Comparison of ENCODE assay signal across 25 mouse cellular contexts in genomic region chr1:134423911-134424310, GRCm38 (mm10). TPM values are rescaled to one million over a fixed set of nuclear protein-coding genes. Genes with fewer than 3 reads are reported as not detected.
DNase-seq lines count a peak whose midpoint lies in the region; ATAC-seq and TF ChIP-seq lines count a peak whose summit lies in the region.
"Had no signal": no experiment of that assay in that cellular context is flagged by ENCODE, and none has a peak within 500 bp of the region (broad histone marks: within the 10 kb centered on the region; RNA-seq: fewer than 3 reads in every experiment).

No protein-coding gene starts in this region.

- H3K4me1 ChIP-seq in heart, embryonic 11.5 days (ENCODE audit: control insufficient read depth, insufficient read depth, low read length) = peaks cover 17% of the 10 kb centered on the region; the same call in 1 of the 2 replicates
- H3K4me1 ChIP-seq in ES-Bruce4 (ENCODE audit: control insufficient read depth, insufficient read depth, low read length) = peaks cover 5% of the 10 kb centered on the region
- peaks cover 99% of the 10 kb centered on the region for H3K4me1 ChIP-seq in erythroblast, embryonic 14.5 days (ENCODE audit: control insufficient read depth)
- H3K4me1 ChIP-seq in liver, embryonic 16.5 days (ENCODE audit: control insufficient read depth, low read depth, low read length) = peaks cover 82% of the 10 kb centered on the region
- H3K4me1 ChIP-seq in limb, embryonic 10.5 days = peaks cover 14% of the 10 kb centered on the region

- H3K36me3 ChIP-seq in heart, embryonic 11.5 days (ENCODE audit: control insufficient read depth, insufficient read depth, low read length) = peaks cover 27% of the 10 kb centered on the region
- H3K36me3 ChIP-seq in ES-Bruce4 (ENCODE audit: control insufficient read depth, insufficient read depth, low read length, poor library complexity, severe bottlenecking) = peaks cover 40% of the 10 kb centered on the region
- H3K36me3 ChIP-seq in erythroblast, embryonic 14.5 days (ENCODE audit: control insufficient read depth) = peaks cover 98% of the 10 kb centered on the region
- H3K36me3 ChIP-seq in liver, embryonic 16.5 days (ENCODE audit: control insufficient read depth, insufficient read depth) = peaks cover 47% of the 10 kb centered on the region
- H3K36me3 ChIP-seq in limb, embryonic 10.5 days = peaks cover 64% of the 10 kb centered on the region

- H3K4me3 ChIP-seq in heart, embryonic 11.5 days (ENCODE audit: low read depth, low read length) = no peak overlapping the region
- H3K4me3 ChIP-seq in ES-Bruce4 (ENCODE audit: low read depth, low read length) = peak overlapping the region; percentile 17
- peak overlapping the region; percentile 40 for H3K4me3 ChIP-seq in erythroblast, embryonic 14.5 days (replicated peaks)
- H3K4me3 ChIP-seq in liver, embryonic 16.5 days (ENCODE audit: low read depth, low read length) = 0 out of 2 replicates have a peak overlapping the region, but pooled peaks have one; percentile 1
- no peak overlapping the region for H3K4me3 ChIP-seq in limb, embryonic 10.5 days
- H3K4me3 ChIP-seq: forebrain, embryonic 15.5 days; limb, embryonic 12.5 days; lung, embryonic 15.5 days; myocyte; neural tube, embryonic 15.5 days had no signal

- WGBS in heart, embryonic 11.5 days (ENCODE audit: insufficient replicate concordance) = 68% methylated on average over 10 of the region's 10 CpGs
- WGBS in liver, embryonic 16.5 days (ENCODE audit: insufficient replicate concordance) = 47% methylated on average over 10 of the region's 10 CpGs
- 74% methylated on average over 10 of the region's 10 CpGs for WGBS in limb, embryonic 10.5 days

- DNase-seq in heart, adult 18-20 months = no peak
- DNase-seq in limb, embryonic 10.5 days (ENCODE audit: low spot score) = no peak
- no peak for DNase-seq in thymus, postnatal 4 days
- no peak for DNase-seq in cerebellum, postnatal 14 days
- DNase-seq: cerebellum, postnatal 25 days; kidney, postnatal 10 days; midbrain, embryonic 14.5 days; right cerebral cortex, postnatal 25 days; thymus, adult 2 months had no signal

- TF ChIP-seq POLR2A in ES-Bruce4 (IDR thresholded peaks at IDR 0.05; ENCODE audit: insufficient read depth, low read length) = no peak

- no peaks in the 10 kb centered on the region for H3K9me3 ChIP-seq in heart, embryonic 11.5 days (replicated peaks; ENCODE audit: control insufficient read depth, low read length)
- H3K9me3 ChIP-seq in ES-Bruce4 (replicated peaks; ENCODE audit: control insufficient read depth, insufficient read depth, low read length, poor library complexity, severe bottlenecking) = no peaks in the 10 kb centered on the region
- H3K9me3 ChIP-seq in erythroblast, embryonic 14.5 days (ENCODE audit: control insufficient read depth, low read length) = peaks cover 2% of the 10 kb centered on the region; the same call in 1 of the 2 replicates
- H3K9me3 ChIP-seq in liver, embryonic 16.5 days (replicated peaks; ENCODE audit: control insufficient read depth, low read length) = no peaks in the 10 kb centered on the region
- H3K9me3 ChIP-seq in limb, embryonic 10.5 days (replicated peaks) = no peaks in the 10 kb centered on the region
- H3K9me3 ChIP-seq: forebrain, embryonic 15.5 days; limb, embryonic 12.5 days; lung, embryonic 15.5 days; neural tube, embryonic 15.5 days had no signal

- no peak overlapping the region for H3K4me2 ChIP-seq in heart, embryonic 11.5 days
- H3K4me2 ChIP-seq in liver, embryonic 16.5 days (ENCODE audit: low read depth, low read length) = peak overlapping the region; percentile 44
- H3K4me2 ChIP-seq: forebrain, embryonic 15.5 days; hindbrain, embryonic 14.5 days; limb, embryonic 12.5 days; lung, embryonic 15.5 days; neural tube, embryonic 15.5 days had no signal

- H3K27ac ChIP-seq in heart, embryonic 11.5 days (ENCODE audit: low read depth, low read length) = no peak overlapping the region
- peak overlapping the region; percentile 27 for H3K27ac ChIP-seq in ES-Bruce4 (ENCODE audit: insufficient read depth, low read length)
- H3K27ac ChIP-seq in liver, embryonic 16.5 days (ENCODE audit: low read length) = peak overlapping the region; percentile 88
- H3K27ac ChIP-seq in limb, embryonic 10.5 days = no peak overlapping the region
- H3K27ac ChIP-seq: forebrain, embryonic 15.5 days; hindbrain, embryonic 14.5 days; limb, embryonic 12.5 days; lung, embryonic 15.5 days; neural tube, embryonic 15.5 days had no signal

- TF ChIP-seq CTCF in ES-Bruce4 (IDR thresholded peaks at IDR 0.05; ENCODE audit: low read depth, low read length) = no peak

- TF ChIP-seq EP300 in ES-Bruce4 (IDR thresholded peaks at IDR 0.05; ENCODE audit: insufficient read depth, low read depth, low read length) = 0 out of 2 replicates have a peak, but pooled peaks have one; percentile 6

- peak; percentile 79 for ATAC-seq in heart, embryonic 11.5 days (replicated peaks; ENCODE audit: insufficient number of reproducible peaks, low FRiP score, low TSS enrichment)
- peak; percentile 73 for ATAC-seq in liver, embryonic 16.5 days (ENCODE audit: low read depth)
- ATAC-seq: forebrain, embryonic 15.5 days; intestine, postnatal 0 days; Patski had no signal

- no peaks in the 10 kb centered on the region for H3K27me3 ChIP-seq in heart, embryonic 11.5 days (ENCODE audit: control insufficient read depth, insufficient read depth, low read length)
- no peaks in the 10 kb centered on the region for H3K27me3 ChIP-seq in ES-Bruce4 (ENCODE audit: control insufficient read depth, insufficient read depth, low read length, poor library complexity, severe bottlenecking)
- no peaks in the 10 kb centered on the region for H3K27me3 ChIP-seq in erythroblast, embryonic 14.5 days (ENCODE audit: control insufficient read depth)
- no peaks in the 10 kb centered on the region for H3K27me3 ChIP-seq in liver, embryonic 16.5 days (ENCODE audit: control insufficient read depth, insufficient read depth, low read depth, low read length)
- H3K27me3 ChIP-seq in limb, embryonic 10.5 days (ENCODE audit: low read depth, poor library complexity, severe bottlenecking) = no peaks in the 10 kb centered on the region
- H3K27me3 ChIP-seq: forebrain, embryonic 15.5 days; limb, embryonic 12.5 days; lung, embryonic 15.5 days; neural tube, embryonic 15.5 days; Patski had no signal

- no peak overlapping the region for H3K9ac ChIP-seq in heart, embryonic 11.5 days (ENCODE audit: low read depth, low read length)
- no peak overlapping the region for H3K9ac ChIP-seq in ES-Bruce4 (ENCODE audit: low read depth, poor library complexity, severe bottlenecking)
- H3K9ac ChIP-seq in liver, embryonic 16.5 days (ENCODE audit: low read depth, low read length) = peak overlapping the region; percentile 12
- H3K9ac ChIP-seq: forebrain, embryonic 15.5 days; hindbrain, embryonic 14.5 days; limb, embryonic 12.5 days; lung, embryonic 15.5 days; neural tube, embryonic 15.5 days had no signal

RNA-seq across cellular contexts. Expression of gene Adipor1, which starts 8.7 kb away (rescaled TPM):
- polyA plus RNA-seq in heart, embryonic 11.5 days (2014; fragmentation: Nextera tagmentation; extraction: Ambion mirVana) = 129 and 130 TPM in 2 replicates
- 100 to 1,000 TPM; 126 to 129 TPM for total RNA-seq in heart, adult 18-20 months (2021)
- polyA plus RNA-seq in ES-Bruce4 (2011; ENCODE audit: insufficient read depth, insufficient read length, low read depth, missing spikeins) = 118 and 119 TPM in 2 replicates
- 58.2 and 72.8 TPM in 2 replicates for polyA plus RNA-seq in erythroblast, embryonic 14.5 days (2012)
- 163 and 174 TPM in 2 replicates for polyA plus RNA-seq in liver, embryonic 16.5 days (2015; fragmentation: Nextera tagmentation; extraction: Ambion mirVana)
- 79.8 and 85.0 TPM in 2 replicates for polyA plus RNA-seq in limb, embryonic 10.5 days (2016; fragmentation: Nextera tagmentation; extraction: Ambion mirVana)

RNA-seq across cellular contexts. Expression of gene Cyb5r1, which starts 18.6 kb away (rescaled TPM):
- polyA plus RNA-seq in heart, embryonic 11.5 days (2014; fragmentation: Nextera tagmentation; extraction: Ambion mirVana) = 35.2 and 36.9 TPM in 2 replicates
- 10 to 100 TPM; 27.4 to 28.0 TPM for total RNA-seq in heart, adult 18-20 months (2021)
- 70.8 and 81.3 TPM in 2 replicates for polyA plus RNA-seq in ES-Bruce4 (2011; ENCODE audit: insufficient read depth, insufficient read length, low read depth, missing spikeins)
- polyA plus RNA-seq in erythroblast, embryonic 14.5 days (2012) = 3.2 and 3.7 TPM in 2 replicates
- polyA plus RNA-seq in liver, embryonic 16.5 days (2015; fragmentation: Nextera tagmentation; extraction: Ambion mirVana) = 18.3 and 19.2 TPM in 2 replicates
- 41.6 and 44.4 TPM in 2 replicates for polyA plus RNA-seq in limb, embryonic 10.5 days (2016; fragmentation: Nextera tagmentation; extraction: Ambion mirVana)

RNA-seq across cellular contexts. Expression of gene Klhl12, which starts 31.4 kb away (rescaled TPM):
- 15.5 and 22.2 TPM in 2 replicates for polyA plus RNA-seq in heart, embryonic 11.5 days (2014; fragmentation: Nextera tagmentation; extraction: Ambion mirVana)
- 10 to 100 TPM; 22.5 to 22.8 TPM for total RNA-seq in heart, adult 18-20 months (2021)
- 42.9 and 46.5 TPM in 2 replicates for polyA plus RNA-seq in ES-Bruce4 (2011; ENCODE audit: insufficient read depth, insufficient read length, low read depth, missing spikeins)
- 0.63 and 1.1 TPM in 2 replicates for polyA plus RNA-seq in erythroblast, embryonic 14.5 days (2012)
- polyA plus RNA-seq in liver, embryonic 16.5 days (2015; fragmentation: Nextera tagmentation; extraction: Ambion mirVana) = 33.5 and 34.9 TPM in 2 replicates
- 41.6 and 43.7 TPM in 2 replicates for polyA plus RNA-seq in limb, embryonic 10.5 days (2016; fragmentation: Nextera tagmentation; extraction: Ambion mirVana)

RNA-seq across cellular contexts. Expression of gene 4933406M09Rik, which starts 38.2 kb away (rescaled TPM):
- polyA plus RNA-seq in heart, embryonic 11.5 days (2014; fragmentation: Nextera tagmentation; extraction: Ambion mirVana) = not detected in 2 replicates
- total RNA-seq in heart, adult 18-20 months (2021) = not detected
- not detected in 2 replicates for polyA plus RNA-seq in ES-Bruce4 (2011; ENCODE audit: insufficient read depth, insufficient read length, low read depth, missing spikeins)
- 0.02 TPM in 1 of 2 replicates, not detected in the other for polyA plus RNA-seq in erythroblast, embryonic 14.5 days (2012)
- polyA plus RNA-seq in liver, embryonic 16.5 days (2015; fragmentation: Nextera tagmentation; extraction: Ambion mirVana) = not detected in 2 replicates
- polyA plus RNA-seq in limb, embryonic 10.5 days (2016; fragmentation: Nextera tagmentation; extraction: Ambion mirVana) = not detected in 2 replicates
- total RNA-seq: adrenal gland, postnatal 4 days; left cerebral cortex, adult 8-10 months had no signal
- polyA plus RNA-seq: forebrain, embryonic 15.5 days; gonadal fat pad, adult 2 months; heart, postnatal 0 days; hindbrain, embryonic 14.5 days; intestine, postnatal 0 days; limb, embryonic 12.5 days; lung, embryonic 15.5 days; midbrain, embryonic 14.5 days; myocyte; neural tube, embryonic 15.5 days; Patski; thymus, adult 2 months had no signal

Comparison
In these comparisons a context has a peak if more than half of its experiments do, and no peak if none do; other contexts are left out.
1. H3K27ac ChIP-seq: peak in ES-Bruce4 (single experiment) and liver, embryonic 16.5 days (single experiment); none in heart, embryonic 11.5 days (single experiment) and limb, embryonic 10.5 days (single experiment).
2. H3K4me3 ChIP-seq: peak in ES-Bruce4 (single experiment), erythroblast, embryonic 14.5 days (single experiment) and liver, embryonic 16.5 days (single experiment); none in heart, embryonic 11.5 days (single experiment) and limb, embryonic 10.5 days (single experiment).